Mouse (Mus musculus) bone marrow macrophage, adult 2 months (primary cell): ENCODE results near the gene Olfr1255. TPM values are rescaled to one million over a fixed set of nuclear protein-coding genes. Genes with fewer than 3 reads are reported as not detected.

ENCODE experiments used
- H3K27ac ChIP-seq: 2 replicates; pipeline ENCODE4 v1.5.1; 2012; ENCODE audit warnings: low read depth, low read length; ENCODE audit not compliant: insufficient read depth
- H3K4me1 ChIP-seq: 2 replicates; pipeline ENCODE4 v1.6.1; 2012; ENCODE audit warnings: low read length; ENCODE audit not compliant: control insufficient read depth, insufficient read depth
- H3K4me3 ChIP-seq: 2 replicates; pipeline ENCODE4 v1.5.1; 2012; ENCODE audit warnings: mild to moderate bottlenecking, low read length, moderate library complexity; ENCODE audit not compliant: insufficient read depth
- CTCF ChIP-seq: IDR thresholded peaks from 2 replicates; pipeline ENCODE4 v1.5.1; 2012; ENCODE audit warnings: low read depth, mild to moderate bottlenecking, low read length, moderate library complexity
- POLR2A ChIP-seq: IDR thresholded peaks from 2 replicates; pipeline ENCODE4 v1.6.1; 2012; ENCODE audit warnings: mild to moderate bottlenecking, low read depth, low read length, borderline replicate concordance
- polyA plus RNA-seq: library from polyadenylated mRNA; stranded (reverse); fragments of >200 nt; gene quantifications from 2 replicates; pipeline ENCODE4 v1.2.4, GENCODE M21; 2012; ENCODE audit not compliant: missing spikeins, insufficient read depth, insufficient read length

Gene Olfr1255
- not detected in 2 replicates for polyA plus RNA-seq

- H3K27ac ChIP-seq: no peak within 1 kb of the TSS
- H3K4me1 ChIP-seq: no peaks in the 10 kb centered on the region
- no peak within 1 kb of the TSS for H3K4me3 ChIP-seq
- TF ChIP-seq CTCF: no peak
Observed at GRCm38 (mm10) chr2:89811751-89812150, at the start of gene Olfr1255. Olfr1255 (plus strand) TSS chr2:89812051.

GRCm38 (mm10) chr2:89793519-89793918 is 18.3 kb upstream of the Olfr1255 start, which contains the start of gene Olfr1254:
Olfr1254 (minus strand) TSS chr2:89793619.
- TF ChIP-seq POLR2A: no peak
- TF ChIP-seq CTCF: no peak
- no peaks in the 10 kb centered on the region for H3K4me1 ChIP-seq
- no peak within 1 kb of the TSS for H3K4me3 ChIP-seq
- H3K27ac ChIP-seq: no peak within 1 kb of the TSS

- TF ChIP-seq POLR2A (no peak), CTCF (no peak)
- Histone ChIP-seq H3K27ac (no peak overlapping the region), H3K4me3 (no peak overlapping the region), H3K4me1 (no peaks in the 10 kb centered on the region)
Observed at GRCm38 (mm10) chr2:89799583-89799982, 12.3 kb upstream of the Olfr1255 start.

GRCm38 (mm10) chr2:89810751-89811150 is 1.1 kb upstream of the Olfr1255 start:
- no peak overlapping the region for H3K4me3 ChIP-seq
- no peak overlapping the region for H3K27ac ChIP-seq
- no peaks in the 10 kb centered on the region for H3K4me1 ChIP-seq
- TF ChIP-seq CTCF (no peak), POLR2A (no peak)

- Histone ChIP-seq H3K4me1 (no peaks in the 10 kb centered on the region), H3K4me3 (no peak overlapping the region), H3K27ac (no peak overlapping the region)
- TF ChIP-seq CTCF (no peak), POLR2A (no peak)
Observed at GRCm38 (mm10) chr2:89820216-89820615, 8.4 kb downstream of the Olfr1255 start.

- TF ChIP-seq POLR2A (no peak), CTCF (no peak)
- Histone ChIP-seq H3K4me3 (no peak within 1 kb of the TSS), H3K4me1 (no peaks in the 10 kb centered on the region), H3K27ac (no peak within 1 kb of the TSS)
Observed at GRCm38 (mm10) chr2:89841455-89841854, 29.6 kb downstream of the Olfr1255 start, which contains the start of gene Olfr1256. Olfr1256 (minus strand) TSS chr2:89841555.

GRCm38 (mm10) chr2:89848105-89848504 is 36.3 kb downstream of the Olfr1255 start, which contains the start of gene Olfr48:
Olfr48 (minus strand) TSS chr2:89848205.
- Histone ChIP-seq H3K27ac (no peak within 1 kb of the TSS), H3K4me3 (no peak within 1 kb of the TSS), H3K4me1 (no peaks in the 10 kb centered on the region)
- TF ChIP-seq POLR2A: no peak
- TF ChIP-seq CTCF: no peak

- Histone ChIP-seq H3K27ac (no peak overlapping the region), H3K4me1 (no peaks in the 10 kb centered on the region), H3K4me3 (no peak overlapping the region)
- TF ChIP-seq POLR2A (no peak), CTCF (no peak)
Observed at GRCm38 (mm10) chr2:89849230-89849629, 37.4 kb downstream of the Olfr1255 start.

Other genes starting within 250 kb of the Olfr1255 start
- gene Olfr1245, start 233.6 kb upstream of the Olfr1255 start, polyA plus RNA-seq: not detected in 2 replicates
- 0.11 TPM in 1 of 2 replicates, not detected in the other for gene Olfr1246, start 218.9 kb upstream of the Olfr1255 start, polyA plus RNA-seq
- not detected in 2 replicates for gene Olfr1247, start 197.9 kb upstream of the Olfr1255 start, polyA plus RNA-seq
- not detected in 2 replicates for gene Olfr1248, start 193.8 kb upstream of the Olfr1255 start, polyA plus RNA-seq
- gene Olfr1249, start 177.1 kb upstream of the Olfr1255 start, polyA plus RNA-seq: not detected in 2 replicates
- not detected in 2 replicates for gene Olfr1250, start 150.6 kb upstream of the Olfr1255 start, polyA plus RNA-seq
- not detected in 2 replicates for gene Olfr1251, start 140.1 kb upstream of the Olfr1255 start, polyA plus RNA-seq
- not detected in 2 replicates for gene Olfr1252, start 87.0 kb upstream of the Olfr1255 start, polyA plus RNA-seq
- gene Olfr1253, start 55.0 kb upstream of the Olfr1255 start, polyA plus RNA-seq: not detected in 2 replicates
- gene Olfr1254, start 18.4 kb upstream of the Olfr1255 start, polyA plus RNA-seq: 0.25 TPM in 1 of 2 replicates, not detected in the other
- not detected in 2 replicates for gene Olfr1256, start 29.5 kb downstream of the Olfr1255 start, polyA plus RNA-seq
- gene Olfr48, start 36.2 kb downstream of the Olfr1255 start, polyA plus RNA-seq: not detected in 2 replicates
- not detected in 2 replicates for gene Olfr1257, start 66.4 kb downstream of the Olfr1255 start, polyA plus RNA-seq
- not detected in 2 replicates for gene Olfr1258, start 115.3 kb downstream of the Olfr1255 start, polyA plus RNA-seq
- gene Olfr1259, start 136.6 kb downstream of the Olfr1255 start, polyA plus RNA-seq: not detected in 2 replicates
- not detected in 2 replicates for gene Olfr1260, start 162.3 kb downstream of the Olfr1255 start, polyA plus RNA-seq
- not detected in 2 replicates for gene Olfr1261, start 179.2 kb downstream of the Olfr1255 start, polyA plus RNA-seq
- not detected in 2 replicates for gene Olfr1262, start 188.1 kb downstream of the Olfr1255 start, polyA plus RNA-seq
- gene Olfr1263, start 200.1 kb downstream of the Olfr1255 start, polyA plus RNA-seq: not detected in 2 replicates
- gene Olfr1264, start 213.5 kb downstream of the Olfr1255 start, polyA plus RNA-seq: not detected in 2 replicates
- gene Olfr1265, start 223.3 kb downstream of the Olfr1255 start, polyA plus RNA-seq: not detected in 2 replicates